Mouse (Mus musculus) left cerebral cortex, adult 18-20 months (tissue): ENCODE measurements around the gene Ilk. TPM values are rescaled to one million over a fixed set of nuclear protein-coding genes. Genes with fewer than 3 reads are reported as not detected.

ENCODE experiments used
- DNase-seq, 2 experiments: peaks; one replicate each; pipeline ENCODE4 v3.0.0; 2021 to 2022; ENCODE audit warnings: low spot score in 2 of 2, mixed read lengths in 1 of 2
- total RNA-seq, 2 experiments: library from RNA; stranded (reverse); gene quantifications; 2 replicates each; pipeline ENCODE4 v1.2.3; 2021

Gene Ilk
- total RNA-seq, 2 experiments from 2014 or later = 68.9 to 74.6 TPM

- DNase-seq = no peak
Observed at GRCm38 (mm10) chr7:105778553-105779265, 42.3 kb downstream of the Ilk start.

GRCm38 (mm10) chr7:105783861-105784260 lies 47.5 kb downstream of the Ilk start:
- no peak for DNase-seq

- DNase-seq = no peak
Observed at GRCm38 (mm10) chr7:105784556-105784955, 48.2 kb downstream of the Ilk start.

- DNase-seq = no peak
Observed at GRCm38 (mm10) chr7:105786506-105787284, 50.3 kb downstream of the Ilk start.

GRCm38 (mm10) chr7:105787285-105788140 lies 51.1 kb downstream of the Ilk start, which contains the start of gene Dchs1:
Gene Dchs1 (minus strand): TSS chr7:105787654.
- no peak for DNase-seq

GRCm38 (mm10) chr7:105791147-105791546 lies 54.8 kb downstream of the Ilk start:
- no peak for DNase-seq

Other genes with a start within 250 kb of the Ilk start
- gene Smpd1, start 182.2 kb upstream of the Ilk start, total RNA-seq = 100 to 1,000 TPM in 1 of 2 experiments, 10 to 100 TPM in 1; 99.9 to 111 TPM
- 100 to 1,000 TPM; 469 to 485 TPM for gene Apbb1, start 154.9 kb upstream of the Ilk start, total RNA-seq
- under 1 TPM; 0.40 to 0.82 TPM for gene Hpx, start 136.5 kb upstream of the Ilk start, total RNA-seq
- gene Trim3, start 103.0 kb upstream of the Ilk start, total RNA-seq = 100 to 1,000 TPM; 150 to 157 TPM
- gene Timm10b, start 96.5 kb upstream of the Ilk start, total RNA-seq = 10 to 100 TPM; 67.4 to 67.5 TPM
- gene Arfip2, start 96.2 kb upstream of the Ilk start, total RNA-seq = 10 to 100 TPM; 93.3 to 94.4 TPM
- 10 to 100 TPM in 1 of 2 experiments, 1 to 10 TPM in 1; 8.6 to 11.5 TPM for gene Gm45799, start 96.0 kb upstream of the Ilk start, total RNA-seq
- 1 to 10 TPM; 5.2 to 6.1 TPM for gene Dnhd1, start 85.8 kb upstream of the Ilk start, total RNA-seq
- 10 to 100 TPM in 1 of 2 experiments, 1 to 10 TPM in 1; 9.3 to 12.9 TPM for gene Rrp8, start 793 bp downstream of the Ilk start, total RNA-seq
- 100 to 1,000 TPM; 107 to 110 TPM for gene Taf10, start 7.8 kb downstream of the Ilk start, total RNA-seq
- gene Tpp1, start 15.6 kb downstream of the Ilk start, total RNA-seq = 10 to 100 TPM; 57.5 to 62.7 TPM
- gene Dchs1, start 51.1 kb downstream of the Ilk start, total RNA-seq = 1 to 10 TPM; 6.7 to 7.8 TPM
- 100 to 1,000 TPM in 1 of 2 experiments, 10 to 100 TPM in 1; 97.3 to 101 TPM for gene Mrpl17, start 74.5 kb downstream of the Ilk start, total RNA-seq
- 1 to 10 TPM in 1 of 2 experiments, not detected in 1; 1.0 TPM for gene Gm4070, start 217.4 kb downstream of the Ilk start, total RNA-seq